Mouse (Mus musculus) cortical plate, adult 2 months (tissue): Measurements from ENCODE around the gene Tmem132c.

Source experiments
- CTCF ChIP-seq: fragments of 200-500 bp; IDR thresholded peaks from 2 replicates; pipeline ENCODE4 v1.5.1; 2011; ENCODE audit warnings: mild to moderate bottlenecking, control low read depth, low read length; ENCODE audit not compliant: insufficient read depth; ENCODE audit errors: extremely low read depth
- POLR2A ChIP-seq: fragments of 200-500 bp; IDR thresholded peaks from 2 replicates; pipeline ENCODE4 v1.6.1; 2011; ENCODE audit warnings: mild to moderate bottlenecking, low read length, control low read depth; ENCODE audit not compliant: insufficient read depth; ENCODE audit errors: extremely low read depth

DNA sequence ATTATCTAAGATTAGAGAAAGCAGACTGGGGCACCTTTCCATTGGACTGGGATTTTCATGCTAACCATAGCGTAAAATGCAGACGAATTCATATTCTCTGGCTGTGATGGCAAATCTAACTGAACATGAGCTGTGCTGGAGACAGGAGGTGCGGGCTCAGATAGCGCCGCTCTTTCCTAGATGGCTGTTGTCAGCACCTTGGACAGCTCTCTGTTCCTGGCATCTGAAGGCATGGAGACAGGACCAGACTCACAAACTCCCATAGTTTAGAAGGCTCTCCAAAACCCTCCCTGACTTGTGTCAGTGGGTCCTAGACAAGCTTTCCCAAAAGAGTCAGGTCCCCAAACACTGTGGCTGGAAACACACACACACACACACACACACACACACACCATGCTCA, 49.7 kb upstream of the Tmem132c start:
- TF ChIP-seq CTCF (no peak), POLR2A (no peak)
